Mouse (Mus musculus) hindbrain, embryonic 14.5 days (tissue): Measurements from ENCODE around the gene Slc25a36. TPM values are rescaled to one million over a fixed set of nuclear protein-coding genes. Genes with fewer than 3 reads are reported as not detected.

Experiments
- ATAC-seq: fragments of 200-750 bp; cut with Nextera tagmentation; 2 replicates; pipeline ENCODE4 v1.8.0; 2017; ENCODE audit warnings: moderate number of reproducible peaks, mild to moderate bottlenecking, moderate TSS enrichment, moderate library complexity; ENCODE audit not compliant: low FRiP score
- DNase-seq: peaks from one replicate; pipeline ENCODE4 v3.0.0-alpha.2; 2015; ENCODE audit warnings: low spot score
- H3K27ac ChIP-seq: fragments of 300-500 bp; sonication (generic); 2 replicates; pipeline ENCODE4 v1.5.1; 2014; ENCODE audit warnings: mild to moderate bottlenecking, moderate library complexity
- H3K27me3 ChIP-seq: fragments of 300-500 bp; sonication (generic); 2 replicates; pipeline ENCODE4 v1.6.1; 2014; ENCODE audit warnings: mild to moderate bottlenecking, low read length, mixed read lengths; ENCODE audit not compliant: control insufficient read depth, insufficient read depth
- H3K36me3 ChIP-seq: fragments of 300-500 bp; sonication (generic); replicated peaks from 2 replicates; pipeline ENCODE4 v1.6.1; 2014; ENCODE audit not compliant: control insufficient read depth, insufficient read depth
- H3K4me1 ChIP-seq: fragments of 300-500 bp; sonication (generic); replicated peaks from 2 replicates; pipeline ENCODE4 v1.6.1; 2014; ENCODE audit warnings: antibody characterized with exemption, low read length, mixed read lengths; ENCODE audit not compliant: control insufficient read depth, insufficient read depth
- H3K4me2 ChIP-seq: fragments of 300-500 bp; sonication (generic); replicated peaks from 2 replicates; pipeline ENCODE4 v1.6.1; 2014; ENCODE audit warnings: mild to moderate bottlenecking, moderate library complexity
- H3K4me3 ChIP-seq: fragments of 300-500 bp; sonication (generic); replicated peaks from 2 replicates; pipeline ENCODE4 v1.5.1; 2014; ENCODE audit warnings: mild to moderate bottlenecking, low read length
- H3K9ac ChIP-seq: fragments of 300-500 bp; sonication (generic); 2 replicates; pipeline ENCODE4 v1.6.1; 2014
- H3K9me3 ChIP-seq: fragments of 300-500 bp; sonication (generic); 2 replicates; pipeline ENCODE4 v1.6.1; 2016; ENCODE audit warnings: low read length; ENCODE audit not compliant: control insufficient read depth
- WGBS: fragments of 180-500 bp; shearing (Covaris S2); extraction: QIAGEN DNeasy Blood & Tissue Kit; methylation state at CpG from one replicate; pipeline ENCODE4 v1.1.7; 2014; 5-methylcytosine and 5-hydroxymethylcytosine counted together
- polyA plus RNA-seq: library from polyadenylated mRNA; unstranded; fragments of >200 nt; fragmentation: Nextera tagmentation; extraction: Ambion mirVana; gene quantifications from 2 replicates; pipeline ENCODE4 v1.2.1, GENCODE M21; 2014

Gene Slc25a36
- polyA plus RNA-seq, 1 experiment from 2014 or later, result 99.2 TPM

DNA sequence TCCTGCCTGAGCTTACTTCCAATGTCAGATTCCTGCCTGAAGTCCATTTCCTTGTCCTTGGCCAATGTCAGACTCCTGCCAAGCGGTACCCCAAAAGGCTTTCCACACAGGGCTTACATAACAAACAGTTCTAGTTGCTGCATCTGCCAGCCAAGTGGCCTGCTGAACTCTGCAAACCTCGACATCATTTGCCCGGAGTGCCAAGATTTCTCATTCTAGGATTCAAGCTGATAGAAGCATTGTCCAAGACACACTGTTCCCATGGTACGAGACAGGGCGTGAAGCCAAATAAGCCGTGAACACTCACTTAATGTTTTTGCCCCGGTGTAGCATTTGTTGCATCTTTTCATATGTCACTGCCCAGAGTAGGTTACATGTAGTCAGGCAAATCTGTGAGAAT is 74.3 kb downstream of the Slc25a36 start:
- Histone ChIP-seq H3K4me2 (no peak overlapping the region), H3K4me3 (no peak overlapping the region), H3K36me3 (no peaks in the 10 kb centered on the region), H3K27ac (no peak overlapping the region), H3K4me1 (no peaks in the 10 kb centered on the region), H3K27me3 (no peaks in the 10 kb centered on the region), H3K9ac (no peak overlapping the region), H3K9me3 (no peaks in the 10 kb centered on the region)
- DNase-seq, result no peak
- 66% methylated on average over 7 of the region's 7 CpGs for WGBS
- no peak for ATAC-seq

DNA sequence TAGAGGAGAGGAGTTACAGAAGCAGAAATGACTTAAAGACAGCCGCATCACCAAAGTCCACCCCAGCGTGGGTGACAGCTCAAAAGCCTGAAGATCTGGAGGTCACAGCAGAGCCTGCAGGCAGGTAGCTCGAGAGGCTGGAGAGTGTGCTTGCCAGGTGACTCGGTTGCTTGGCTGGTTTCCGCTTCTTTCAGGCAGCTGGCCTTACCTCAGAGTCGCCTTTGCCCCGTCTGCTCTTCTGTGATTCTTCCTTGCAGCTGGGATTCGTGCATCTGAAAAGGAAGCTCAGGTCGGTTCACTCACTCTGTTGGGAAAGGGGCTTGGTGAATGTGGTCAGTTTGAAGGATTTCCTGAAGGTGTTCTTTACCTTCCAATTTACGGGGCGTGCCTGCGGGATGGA is 83.6 kb downstream of the Slc25a36 start:
- no peak overlapping the region for H3K27ac ChIP-seq
- H3K27me3 ChIP-seq, result no peaks in the 10 kb centered on the region
- no peaks in the 10 kb centered on the region for H3K36me3 ChIP-seq
- H3K4me1 ChIP-seq, result no peaks in the 10 kb centered on the region
- no peak overlapping the region for H3K4me3 ChIP-seq
- no peak for DNase-seq
- H3K4me2 ChIP-seq, result no peak overlapping the region
- 77% methylated on average over 12 of the region's 12 CpGs for WGBS
- no peak for ATAC-seq
- H3K9ac ChIP-seq, result no peak overlapping the region
- no peaks in the 10 kb centered on the region for H3K9me3 ChIP-seq

DNA sequence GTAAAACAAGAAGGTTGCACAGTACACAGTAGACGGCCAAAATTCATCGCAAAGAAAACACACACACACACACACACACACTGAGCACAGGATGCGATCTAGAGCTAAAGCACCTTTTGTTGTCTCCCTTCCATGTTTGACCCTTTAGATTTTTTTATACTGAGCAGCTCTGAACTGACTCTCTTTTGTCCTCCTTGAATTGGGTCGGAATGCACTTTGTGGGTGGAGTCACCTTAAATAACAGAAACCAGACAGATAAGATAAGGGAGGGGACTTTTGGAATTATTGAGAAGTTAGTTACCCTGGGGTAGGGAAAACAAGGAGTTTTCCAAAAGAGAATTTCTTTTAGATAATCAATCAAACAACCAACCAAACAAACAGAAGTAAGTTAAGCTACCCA is 85.0 kb downstream of the Slc25a36 start:
- Histone ChIP-seq H3K9ac (no peak overlapping the region), H3K4me2 (no peak overlapping the region), H3K9me3 (no peaks in the 10 kb centered on the region), H3K27me3 (no peaks in the 10 kb centered on the region), H3K36me3 (no peaks in the 10 kb centered on the region), H3K4me3 (no peak overlapping the region), H3K27ac (no peak overlapping the region), H3K4me1 (no peaks in the 10 kb centered on the region)
- no peak for DNase-seq
- 86% methylated on average over 4 of the region's 4 CpGs for WGBS
- ATAC-seq, result no peak

Other genes starting within 250 kb of the Slc25a36 start
- 34.6 and 43.9 TPM in 2 replicates for gene Pxylp1, start 218.5 kb downstream of the Slc25a36 start, polyA plus RNA-seq
- gene Spsb4, start 92.3 kb downstream of the Slc25a36 start, polyA plus RNA-seq, result 26.6 and 34.0 TPM in 2 replicates